Mouse (Mus musculus) testis, adult 2 months (tissue): ENCODE measurements at regions not wholly inside any gene's neighbourhood (a gene's known extent, or its start where the extent isn't known, plus 50 kb on each side); places are given as distances from the start of the nearest gene placed in this dataset.
A peak's percentile ranks its signal among the peaks of the same experiment; 100 is the strongest.

Experiments used
- H3K27ac ChIP-seq: fragments of 200-500 bp; 2 replicates; pipeline ENCODE4 v1.5.1; 2012; ENCODE audit warnings: low read depth, low read length; ENCODE audit not compliant: control insufficient read depth, insufficient read depth
- H3K27me3 ChIP-seq: fragments of 200-500 bp; 2 replicates; pipeline ENCODE4 v1.6.1; 2012; ENCODE audit warnings: mild to moderate bottlenecking, low read length, moderate library complexity; ENCODE audit not compliant: control insufficient read depth, insufficient read depth
- H3K36me3 ChIP-seq: fragments of 200-500 bp; 2 replicates; pipeline ENCODE4 v1.6.1; 2012; ENCODE audit warnings: mild to moderate bottlenecking, low read length; ENCODE audit not compliant: control insufficient read depth, insufficient read depth
- H3K4me1 ChIP-seq: fragments of 200-500 bp; 2 replicates; pipeline ENCODE4 v1.6.1; 2012; ENCODE audit warnings: low read length; ENCODE audit not compliant: control insufficient read depth, insufficient read depth
- H3K4me3 ChIP-seq: fragments of 200-500 bp; 2 replicates; pipeline ENCODE4 v1.5.1; 2012; ENCODE audit warnings: low read depth, mild to moderate bottlenecking, low read length, moderate library complexity, mixed read lengths; ENCODE audit not compliant: control insufficient read depth
- CTCF ChIP-seq: fragments of 200-500 bp; IDR thresholded peaks from 2 replicates; pipeline ENCODE4 v1.5.1; 2012; ENCODE audit warnings: low read depth, mild to moderate bottlenecking, inconsistent platforms, low read length, moderate library complexity; ENCODE audit not compliant: control insufficient read depth, insufficient read depth, insufficient replicate concordance
- POLR2A ChIP-seq: fragments of 200-500 bp; IDR thresholded peaks from 2 replicates; pipeline ENCODE4 v1.6.1; 2012; ENCODE audit warnings: low read depth, mild to moderate bottlenecking, inconsistent platforms, low read length, moderate library complexity; ENCODE audit not compliant: control insufficient read depth

GRCm38 (mm10) chr11:64889335-64890020 is 89.4 kb upstream of the Elac2 start:
- H3K36me3 ChIP-seq = no peaks in the 10 kb centered on the region
- no peak overlapping the region for H3K27ac ChIP-seq
- no peak for TF ChIP-seq POLR2A
- no peak for TF ChIP-seq CTCF
- no peak overlapping the region for H3K4me3 ChIP-seq
- H3K4me1 ChIP-seq = no peaks in the 10 kb centered on the region
- no peaks in the 10 kb centered on the region for H3K27me3 ChIP-seq

GRCm38 (mm10) chr11:64890776-64891175 is 88.1 kb upstream of the Elac2 start:
- no peaks in the 10 kb centered on the region for H3K27me3 ChIP-seq

GRCm38 (mm10) chr11:64895804-64896466 is 82.9 kb upstream of the Elac2 start:
- H3K4me1 ChIP-seq = no peaks in the 10 kb centered on the region; the same call in none of the 2 replicates
- no peaks in the 10 kb centered on the region for H3K27me3 ChIP-seq
- H3K27ac ChIP-seq = no peak overlapping the region
- H3K4me3 ChIP-seq = no peak overlapping the region
- H3K36me3 ChIP-seq = no peaks in the 10 kb centered on the region
- no peak for TF ChIP-seq CTCF
- TF ChIP-seq POLR2A = no peak

More at GRCm38 (mm10) chr11:64890776-64891175, 88.1 kb upstream of the Elac2 start:
- H3K27ac ChIP-seq = no peak overlapping the region
- no peaks in the 10 kb centered on the region for H3K4me1 ChIP-seq
- H3K4me3 ChIP-seq = no peak overlapping the region
- H3K36me3 ChIP-seq = no peaks in the 10 kb centered on the region
- TF ChIP-seq CTCF (peak; percentile 77; the same call in 1 of the 2 replicates), POLR2A (no peak)

- H3K36me3 ChIP-seq = no peaks in the 10 kb centered on the region
Observed at GRCm38 (mm10) chr11:64898758-64899586, 79.9 kb upstream of the Elac2 start.

GRCm38 (mm10) chr11:64899587-64900278 is 79.1 kb upstream of the Elac2 start:
- Histone ChIP-seq H3K27ac (no peak overlapping the region), H3K27me3 (no peaks in the 10 kb centered on the region)
- TF ChIP-seq CTCF = no peak
- TF ChIP-seq POLR2A = no peak

More at GRCm38 (mm10) chr11:64898758-64899586, 79.9 kb upstream of the Elac2 start:
- Histone ChIP-seq H3K27ac (no peak overlapping the region), H3K27me3 (no peaks in the 10 kb centered on the region), H3K4me3 (no peak overlapping the region), H3K4me1 (no peaks in the 10 kb centered on the region; the same call in none of the 2 replicates)
- TF ChIP-seq CTCF (peak; percentile 98; the same call in 1 of the 2 replicates), POLR2A (no peak)

GRCm38 (mm10) chr11:64916783-64917182 is 62.1 kb upstream of the Elac2 start:
- TF ChIP-seq POLR2A = no peak
- no peak for TF ChIP-seq CTCF
- H3K36me3 ChIP-seq = no peaks in the 10 kb centered on the region
- H3K27me3 ChIP-seq = no peaks in the 10 kb centered on the region
- H3K4me3 ChIP-seq = no peak overlapping the region
- H3K27ac ChIP-seq = no peak overlapping the region
- H3K4me1 ChIP-seq = no peaks in the 10 kb centered on the region

More at GRCm38 (mm10) chr11:64899587-64900278, 79.1 kb upstream of the Elac2 start:
- Histone ChIP-seq H3K4me1 (no peaks in the 10 kb centered on the region; the same call in none of the 2 replicates), H3K4me3 (no peak overlapping the region), H3K36me3 (no peaks in the 10 kb centered on the region)

GRCm38 (mm10) chr11:64917301-64917700 is 61.5 kb upstream of the Elac2 start:
- Histone ChIP-seq H3K4me3 (no peak overlapping the region), H3K27ac (no peak overlapping the region), H3K27me3 (no peaks in the 10 kb centered on the region), H3K36me3 (no peaks in the 10 kb centered on the region), H3K4me1 (no peaks in the 10 kb centered on the region)
- no peak for TF ChIP-seq CTCF
- TF ChIP-seq POLR2A = no peak
